Mouse (Mus musculus): ENCODE results near the gene Pdlim4.
"Not testable (repeated sequence)": the region's sequence is repeated elsewhere in the genome, so short reads cannot be mapped to it uniquely, and the experiment has no call there.

- not testable (repeated sequence) for TF ChIP-seq CTCF (IDR thresholded peaks at IDR 0.05; ENCODE audit: borderline replicate concordance, insufficient read depth, low read depth, low read length); POLR2A (IDR thresholded peaks at IDR 0.05; ENCODE audit: borderline replicate concordance, insufficient read depth, low read length)
Measured at GRCm38 (mm10) chr11:54006362-54006761, 62.5 kb downstream of the Pdlim4 start.
